Mouse (Mus musculus) heart, postnatal 36 days (tissue): ENCODE results near the gene Rhebl1. TPM values are rescaled to one million over a fixed set of nuclear protein-coding genes. Genes with fewer than 3 reads are reported as not detected.

Experiments used
- DNase-seq, 2 experiments: peaks; one replicate each; pipeline ENCODE4 v3.0.0; 2021 to 2022
- intact Hi-C: fragments of 180-260 bp; cut with DNase I; formaldehyde crosslinking; loops from one replicate; pipeline ENCODE4 v1.15.1; 2025
- total RNA-seq, 2 experiments: library from RNA; stranded (reverse); gene quantifications; 2 replicates each; pipeline ENCODE4 v1.2.3; 2021

The Rhebl1 gene
- total RNA-seq, 2 experiments from 2014 or later = 3.0 to 4.3 TPM

GRCm38 (mm10) chr15:98880978-98881655 is 13.2 kb downstream of the Rhebl1 start:
- peak; percentile 81 to 86 for DNase-seq
- intact Hi-C loops = no loop called here

- intact Hi-C loops = loop anchor here (1.0 to 2.0 kb wide), 2 partner anchors 51 to 117 kb away; no protein-coding TSS in a partner anchor
- DNase-seq = peak; percentile 65 to 70
These were observed 17.0 kb downstream of the Rhebl1 start for GRCm38 (mm10) chr15:98877331-98877730.

DNA sequence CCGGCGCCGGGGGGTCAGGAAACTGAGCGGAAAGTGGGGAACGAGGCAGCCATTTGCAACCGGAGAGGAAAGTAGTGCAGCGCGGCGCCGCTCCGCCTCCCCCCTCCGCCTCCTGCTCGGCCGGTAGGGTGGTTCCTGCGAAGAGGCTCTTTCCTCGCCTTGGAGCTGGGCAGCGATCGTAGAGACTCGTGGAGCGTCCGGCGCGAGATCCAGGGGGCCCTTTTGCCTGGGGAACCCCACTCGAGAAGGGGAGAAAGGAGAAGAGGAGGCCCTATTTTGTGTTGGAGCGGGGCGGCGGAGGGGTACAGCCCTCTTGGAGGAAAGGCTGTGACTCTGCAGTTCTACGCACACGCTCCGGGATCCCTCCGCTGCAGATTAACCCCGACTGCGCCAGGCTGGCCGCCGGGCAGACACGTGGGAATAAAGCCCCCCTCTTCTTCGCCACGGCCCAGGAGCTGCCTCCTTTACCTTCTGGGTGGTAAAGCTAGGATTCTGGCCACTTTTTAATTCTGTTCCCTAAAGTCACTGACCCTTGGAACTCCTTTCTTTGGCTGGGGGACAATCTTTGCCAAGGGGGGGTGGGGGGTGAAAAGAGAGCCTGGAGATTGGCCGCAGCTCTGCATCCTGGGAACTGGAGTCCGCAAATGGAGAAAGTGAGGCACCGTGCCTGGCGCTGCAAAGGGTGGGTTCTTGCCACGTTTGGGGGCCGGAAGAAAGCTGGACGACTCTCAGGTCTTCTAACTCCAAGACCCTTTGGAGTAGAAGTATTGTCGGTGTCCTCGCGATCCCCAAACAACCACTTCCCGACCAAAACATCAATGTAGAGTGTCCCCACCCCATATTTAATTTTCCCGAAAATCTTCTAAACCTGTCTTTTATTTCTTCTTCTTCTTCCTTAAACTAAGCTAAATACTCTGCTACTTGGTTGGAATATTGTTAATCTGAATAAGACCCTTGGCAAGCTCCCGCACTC is 22.1 kb downstream of the Rhebl1 start:
- DNase-seq = peak; percentile 89 to 97
- intact Hi-C loops = no loop called here

DNA sequence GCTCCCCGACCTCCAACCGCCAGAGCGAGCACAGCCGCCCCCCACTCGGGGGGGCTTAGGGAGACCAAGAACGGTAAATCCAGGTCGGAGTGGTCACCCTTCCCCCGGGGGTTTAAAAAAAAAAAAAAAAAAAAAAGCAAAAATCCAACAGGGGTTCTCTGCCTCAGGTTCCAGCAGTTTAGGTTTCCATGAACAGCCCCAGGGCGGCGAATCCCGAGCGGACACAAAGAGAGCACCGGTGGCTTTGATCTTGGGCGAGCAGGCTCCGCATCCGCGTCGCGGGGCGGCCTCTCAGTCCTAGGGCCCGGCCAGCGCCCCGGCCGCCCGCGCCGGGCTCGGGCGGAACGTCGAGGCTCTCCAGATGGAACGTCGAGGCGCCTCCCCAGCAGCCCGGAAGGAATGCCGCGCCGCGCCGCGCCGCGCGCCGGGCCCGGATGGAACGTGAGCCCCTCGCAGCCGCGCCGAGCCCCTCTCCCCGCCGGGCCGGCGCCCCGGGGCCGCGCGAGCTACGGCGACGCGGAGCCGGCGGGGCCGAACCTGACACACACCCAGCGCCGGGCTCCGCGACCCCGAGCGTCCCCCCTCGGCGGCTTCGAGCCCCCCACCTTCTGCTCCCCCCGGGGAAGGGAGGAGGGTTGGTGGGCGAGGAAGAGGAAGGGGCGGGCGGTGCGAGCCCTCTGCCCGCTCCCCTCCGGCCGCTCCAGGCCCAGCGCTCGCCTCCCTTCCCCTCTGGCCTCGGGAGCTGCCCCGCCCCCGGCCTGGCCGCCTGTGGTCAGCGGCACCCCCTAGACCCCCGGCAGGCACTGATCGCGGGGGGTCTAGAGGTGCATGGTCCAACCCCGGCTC is 23.0 kb downstream of the Rhebl1 start, which contains the start of gene Kmt2d:
Kmt2d (minus strand) TSS at position 135 of the 846 bp plus-strand sequence.
- intact Hi-C loops = no loop called here
- DNase-seq = peak in 1 of 2 experiments; percentile 52

DNA sequence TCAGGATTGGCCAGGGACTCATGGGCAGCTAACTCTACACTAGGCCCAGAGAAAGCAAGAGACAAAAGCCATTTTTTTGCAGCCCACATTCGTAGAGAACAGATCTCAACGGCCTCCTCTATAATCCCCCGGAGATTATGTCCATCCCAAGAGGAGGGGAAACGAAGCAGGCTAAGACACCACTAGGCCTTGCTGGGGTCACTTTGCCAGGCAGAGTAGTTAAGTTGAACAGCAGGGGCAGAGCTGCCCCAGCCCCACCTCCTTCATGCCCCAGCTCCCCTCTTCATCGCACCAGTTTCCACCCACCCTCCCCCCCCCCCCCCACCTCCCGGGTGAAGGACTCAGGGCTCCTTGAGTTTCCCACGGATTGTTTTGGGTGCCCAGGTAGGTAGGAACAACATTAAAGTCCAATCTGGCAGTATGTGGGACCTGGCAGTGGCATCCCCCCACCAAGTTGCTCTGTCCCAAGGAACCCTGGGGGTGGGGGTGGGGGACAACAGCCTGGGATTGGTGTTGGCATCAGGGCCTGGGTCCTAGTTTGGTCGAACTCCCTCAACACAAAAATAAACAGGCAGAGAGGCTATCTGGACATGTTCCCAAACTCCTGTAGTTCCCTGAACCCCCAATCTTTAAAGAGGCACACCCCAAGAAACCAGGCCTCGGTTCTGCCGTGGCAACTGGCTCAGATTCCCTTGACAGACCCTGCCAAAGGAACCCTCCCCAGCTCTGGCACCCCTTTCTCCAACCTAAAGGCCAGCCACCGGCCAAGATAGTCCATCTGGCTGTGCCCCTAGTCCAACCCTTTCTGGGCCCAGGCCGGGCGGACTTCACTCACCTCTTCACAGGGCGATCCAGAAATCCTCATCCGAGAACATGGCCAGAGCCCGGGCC is 23.9 kb downstream of the Rhebl1 start:
- intact Hi-C loops = loop anchor here (1.0 kb wide), 1 partner anchor 38 kb away; no protein-coding TSS in a partner anchor
- peak; percentile 42 to 47 for DNase-seq

DNA sequence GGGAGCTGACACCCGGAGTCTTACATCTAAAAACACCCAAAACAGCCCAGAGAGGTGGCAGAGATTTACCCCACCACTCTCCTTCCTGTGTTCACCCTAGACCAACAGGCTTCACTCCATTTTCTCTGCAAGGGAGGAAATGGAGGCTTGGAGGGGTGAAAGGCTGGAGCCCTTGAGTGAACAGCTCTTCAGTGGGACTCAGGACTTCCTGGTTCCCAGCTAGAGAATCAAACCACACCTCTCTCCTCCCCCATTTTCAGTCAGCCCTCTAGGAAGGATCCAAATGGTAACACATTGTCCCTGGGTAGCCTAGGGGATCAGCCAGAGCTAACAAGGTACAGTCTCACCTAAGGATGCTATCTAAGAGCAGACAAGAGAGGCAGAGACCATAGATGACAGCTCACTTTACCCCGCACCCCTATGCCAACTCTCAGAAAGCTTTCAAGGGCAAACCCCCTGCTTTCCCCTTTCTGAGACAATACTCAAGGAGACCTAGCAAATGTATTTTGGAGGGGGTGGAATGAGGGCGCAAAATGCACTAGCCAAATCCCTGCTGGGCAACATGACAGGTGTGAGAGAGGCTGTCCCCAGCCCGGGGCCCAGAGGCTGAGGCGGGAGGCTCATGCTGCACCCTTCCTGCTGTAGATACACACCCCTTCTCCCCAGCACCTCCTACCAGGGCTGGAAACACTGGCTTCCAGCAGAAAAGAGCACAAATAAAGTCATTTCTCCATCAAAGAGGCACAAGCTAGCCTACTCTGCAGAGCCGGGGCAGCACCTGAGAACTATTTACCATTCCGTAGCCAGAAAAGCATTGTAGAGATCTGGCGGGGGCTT is 24.8 kb downstream of the Rhebl1 start:
- no peak for DNase-seq
- intact Hi-C loops = loop anchor here (1.0 kb wide), 1 partner anchor 37 kb away; no protein-coding TSS in a partner anchor

GRCm38 (mm10) chr15:98868346-98869063 is 25.8 kb downstream of the Rhebl1 start:
- intact Hi-C loops = no loop called here
- no peak for DNase-seq

GRCm38 (mm10) chr15:98867321-98867720 is 27.0 kb downstream of the Rhebl1 start:
- DNase-seq = peak; percentile 50 to 58
- intact Hi-C loops = no loop called here

GRCm38 (mm10) chr15:98866501-98866900 is 27.8 kb downstream of the Rhebl1 start:
- no peak for DNase-seq
- intact Hi-C loops = no loop called here

GRCm38 (mm10) chr15:98865771-98866170 is 28.6 kb downstream of the Rhebl1 start:
- intact Hi-C loops = no loop called here
- no peak for DNase-seq

DNA sequence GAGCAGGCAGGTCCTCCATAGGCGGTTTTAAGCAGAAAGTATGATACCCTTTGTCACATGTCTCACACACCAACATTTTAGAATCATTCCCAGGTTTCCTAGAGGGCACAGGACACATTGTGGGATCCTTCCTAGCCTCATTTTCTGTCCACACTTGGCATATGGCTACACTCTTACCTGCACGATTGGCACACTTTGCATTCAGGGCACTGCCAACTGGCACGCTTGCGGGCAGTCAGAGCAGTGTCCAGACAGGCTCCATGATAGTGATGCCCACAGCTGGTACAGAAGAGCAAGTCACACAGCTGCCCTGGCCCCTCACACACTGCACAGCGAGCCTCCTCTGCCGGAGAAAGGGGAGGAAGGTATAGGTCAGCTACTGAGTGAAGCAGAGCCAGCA is 29.4 kb downstream of the Rhebl1 start:
- no peak for DNase-seq
- intact Hi-C loops = no loop called here

- no peak for DNase-seq
- intact Hi-C loops = no loop called here
These were observed 30.8 kb downstream of the Rhebl1 start for GRCm38 (mm10) chr15:98863451-98863958.

DNA sequence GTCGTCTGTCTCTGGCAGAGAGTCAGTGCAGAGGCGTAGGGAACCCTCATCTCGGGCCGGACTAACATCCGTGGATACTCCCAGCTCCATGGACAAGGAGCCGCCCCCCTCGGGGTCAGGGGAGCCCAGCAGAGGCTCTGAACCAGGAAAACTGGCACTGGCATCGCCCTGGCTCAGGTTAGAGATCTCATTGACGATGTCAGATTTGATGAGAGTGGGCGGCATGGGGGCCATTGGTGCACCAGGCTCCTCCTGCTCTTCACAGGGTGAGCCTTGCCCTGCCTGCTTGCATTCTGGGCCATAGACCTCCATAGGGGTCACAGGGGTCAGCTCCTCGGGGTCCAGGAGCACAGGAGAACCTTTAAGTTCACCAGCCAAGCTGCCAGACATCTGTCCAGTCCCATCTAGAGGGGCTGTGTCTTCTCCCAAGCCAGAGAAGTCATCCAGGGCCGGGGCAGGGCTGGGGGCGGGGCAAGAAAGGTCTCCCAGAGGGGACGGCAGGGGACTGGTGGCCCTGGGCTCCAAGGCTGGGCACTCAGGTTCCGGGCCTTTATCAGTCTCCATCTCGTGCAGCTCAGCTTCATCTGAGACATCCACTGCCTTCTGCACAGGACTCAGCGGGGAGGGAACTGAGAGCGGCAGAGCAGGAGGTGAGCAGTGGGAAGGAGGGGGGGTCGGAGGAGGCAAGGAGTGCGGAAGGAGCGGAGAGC is 32.5 kb downstream of the Rhebl1 start:
- no peak for DNase-seq
- intact Hi-C loops = no loop called here

- intact Hi-C loops = no loop called here
- no peak for DNase-seq
These were observed 33.4 kb downstream of the Rhebl1 start for GRCm38 (mm10) chr15:98860921-98861320.

DNA sequence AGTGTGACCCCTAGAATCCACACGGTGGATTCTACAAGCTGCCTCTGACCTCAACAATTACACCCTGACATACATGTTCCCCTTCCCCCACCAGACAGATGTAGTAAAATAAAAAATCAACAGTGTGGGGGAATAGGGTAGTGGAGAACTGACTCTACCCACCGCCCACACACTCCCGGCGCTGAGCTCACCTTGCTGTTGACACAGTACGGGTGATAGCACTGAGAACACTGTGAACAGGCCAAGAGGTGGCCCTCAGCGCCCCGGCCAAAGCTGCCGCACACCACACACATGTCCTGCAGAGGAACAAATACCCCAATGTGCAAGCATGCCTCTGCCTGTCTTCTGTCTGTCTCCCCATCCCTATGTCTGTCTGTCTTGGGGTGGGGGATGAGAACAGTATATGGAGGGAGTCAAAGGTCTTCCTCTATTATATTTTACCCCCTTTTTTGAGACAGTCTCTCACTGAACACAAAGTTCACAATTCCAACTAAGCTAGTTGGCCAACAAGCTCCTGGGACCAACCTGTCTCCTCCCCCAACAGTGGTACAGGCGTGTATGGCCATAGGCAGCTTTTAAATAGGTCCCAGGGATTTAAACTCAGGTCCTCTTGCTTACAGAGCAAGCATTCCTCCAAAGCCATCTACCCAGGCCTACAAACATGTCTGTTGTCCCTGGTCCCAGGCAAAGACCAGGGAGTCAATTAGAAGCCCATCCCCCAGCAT is 34.9 kb downstream of the Rhebl1 start:
- no peak for DNase-seq
- intact Hi-C loops = no loop called here

GRCm38 (mm10) chr15:98854214-98854613 is 40.1 kb downstream of the Rhebl1 start:
- intact Hi-C loops = no loop called here
- no peak for DNase-seq
